10 mouse cellular contexts compared by ENCODE assay signal in the genomic region with DNA sequence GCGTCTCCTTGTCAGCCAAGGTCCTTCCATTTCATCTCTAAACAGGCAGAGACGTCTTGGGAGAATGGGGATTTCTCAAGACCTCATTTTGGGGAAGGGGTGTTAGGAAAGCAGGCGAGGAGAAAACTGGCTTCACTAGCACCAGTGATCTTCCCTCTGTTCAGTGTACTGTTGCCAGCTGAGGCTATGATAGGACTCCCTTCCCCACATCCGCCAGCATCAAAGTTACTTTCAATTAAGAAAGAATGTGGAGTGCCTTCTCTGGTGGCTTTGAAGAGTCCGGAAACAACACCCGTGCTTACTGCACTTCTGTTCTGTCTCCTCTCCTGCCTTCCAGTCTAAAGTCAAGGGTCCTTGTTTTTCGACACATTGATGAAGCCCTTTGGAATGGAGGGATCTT. TPM values are rescaled to one million over a fixed set of nuclear protein-coding genes. Genes with fewer than 3 reads are reported as not detected.
DNase-seq lines count a peak whose midpoint lies in the region; ATAC-seq and TF ChIP-seq lines count a peak whose summit lies in the region.
"Had no signal": no experiment of that assay in that cellular context is flagged by ENCODE, and none has a peak within 500 bp of the region (broad histone marks: within the 10 kb centered on the region; RNA-seq: fewer than 3 reads in every experiment).

No protein-coding gene starts in this region.

- peaks cover 50% of the 10 kb centered on the region for H3K27me3 ChIP-seq in heart, embryonic 10.5 days (ENCODE audit: insufficient read depth, poor library complexity, severe bottlenecking)
- H3K27me3 ChIP-seq in heart, adult 2 months (ENCODE audit: control insufficient read depth, insufficient read depth, low read length) = peaks cover 19% of the 10 kb centered on the region
- peaks cover 34% of the 10 kb centered on the region; the same call in 1 of the 2 replicates for H3K27me3 ChIP-seq in forebrain, embryonic 13.5 days
- peaks cover 48% of the 10 kb centered on the region for H3K27me3 ChIP-seq in midbrain, embryonic 10.5 days (ENCODE audit: low read depth, poor library complexity, severe bottlenecking)

- TF ChIP-seq POLR2A in heart, adult 2 months (IDR thresholded peaks at IDR 0.05; ENCODE audit: insufficient read depth, low read depth, low read length) = no peak

- TF ChIP-seq EP300 in heart, adult 2 months (IDR thresholded peaks at IDR 0.05; ENCODE audit: insufficient read depth, low read depth, low read length) = no peak

- H3K4me1 ChIP-seq in heart, embryonic 10.5 days = peaks cover 16% of the 10 kb centered on the region
- no peaks in the 10 kb centered on the region for H3K4me1 ChIP-seq in heart, adult 2 months (ENCODE audit: control insufficient read depth, insufficient read depth, low read length)
- peaks cover 18% of the 10 kb centered on the region for H3K4me1 ChIP-seq in forebrain, embryonic 13.5 days
- peaks cover 17% of the 10 kb centered on the region for H3K4me1 ChIP-seq in midbrain, embryonic 10.5 days

- no peak overlapping the region for H3K9ac ChIP-seq in heart, adult 2 months (ENCODE audit: low read depth, low read length)
- H3K9ac ChIP-seq in forebrain, embryonic 13.5 days = no peak overlapping the region

- no peaks in the 10 kb centered on the region for H3K9me3 ChIP-seq in heart, embryonic 10.5 days
- no peaks in the 10 kb centered on the region for H3K9me3 ChIP-seq in forebrain, embryonic 13.5 days (replicated peaks)
- H3K9me3 ChIP-seq in midbrain, embryonic 10.5 days (replicated peaks) = no peaks in the 10 kb centered on the region

- H3K4me3 ChIP-seq in heart, embryonic 10.5 days = peak overlapping the region; percentile 70
- H3K4me3 ChIP-seq in heart, adult 2 months = no peak overlapping the region
- H3K4me3 ChIP-seq in forebrain, embryonic 13.5 days = peak overlapping the region; percentile 68
- peak overlapping the region; percentile 76 for H3K4me3 ChIP-seq in midbrain, embryonic 10.5 days

- peak overlapping the region; percentile 99 for H3K4me2 ChIP-seq in forebrain, embryonic 13.5 days

- H3K36me3 ChIP-seq in heart, embryonic 10.5 days = no peaks in the 10 kb centered on the region
- H3K36me3 ChIP-seq in heart, adult 2 months (ENCODE audit: control insufficient read depth, insufficient read depth, low read length) = no peaks in the 10 kb centered on the region
- H3K36me3 ChIP-seq in forebrain, embryonic 13.5 days (ENCODE audit: poor library complexity, severe bottlenecking) = no peaks in the 10 kb centered on the region
- H3K36me3 ChIP-seq in midbrain, embryonic 10.5 days = no peaks in the 10 kb centered on the region

- no peak for DNase-seq in heart, embryonic 10.5 days (ENCODE audit: low spot score)
- DNase-seq in heart, adult 2 months = no peak
- DNase-seq in CD4-positive, CD25-positive, alpha-beta regulatory T cell, adult 2 months (ENCODE audit: low read depth, low spot score) = peak; percentile 7
- DNase-seq in midbrain, embryonic 10.5 days (ENCODE audit: low spot score) = no peak
- DNase-seq in left cerebral cortex, postnatal 14 days (ENCODE audit: low spot score in 2 of 2) = no peak
- DNase-seq in cerebellum, postnatal 14 days = no peak
- DNase-seq: adrenal gland, postnatal 36 days; gastrocnemius, postnatal 25 days had no signal

- 3% methylated on average over 7 of the region's 7 CpGs for WGBS in heart, embryonic 10.5 days
- WGBS in heart, adult 2 months = 7% methylated on average over 7 of the region's 7 CpGs
- WGBS in forebrain, embryonic 13.5 days = 3% methylated on average over 7 of the region's 7 CpGs
- 7% methylated on average over 7 of the region's 7 CpGs for WGBS in midbrain, embryonic 10.5 days

- intact Hi-C loops in heart, adult 2 months (cut with DNase I) = no loop called here
- intact Hi-C loops in left cerebral cortex, postnatal 14 days (cut with DNase I) = no loop called here

- no peak overlapping the region for H3K27ac ChIP-seq in heart, embryonic 10.5 days
- no peak overlapping the region for H3K27ac ChIP-seq in heart, adult 2 months
- no peak overlapping the region for H3K27ac ChIP-seq in forebrain, embryonic 13.5 days
- H3K27ac ChIP-seq in midbrain, embryonic 10.5 days (replicated peaks) = no peak overlapping the region

- no peak for ATAC-seq in forebrain, embryonic 13.5 days
- no peak for ATAC-seq in megakaryocyte progenitor cell, adult 5-6 weeks (replicated peaks; ENCODE audit: poor library complexity)

- no peak for TF ChIP-seq CTCF in heart, adult 2 months (IDR thresholded peaks at IDR 0.05)

- H3K79me2 ChIP-seq in heart, adult 2 months (replicated peaks; ENCODE audit: control insufficient read depth, insufficient read depth, low read length) = no peaks in the 10 kb centered on the region

RNA-seq across cellular contexts. Expression of a gene that starts 1.4 kb away (rescaled TPM):
- polyA plus RNA-seq in heart, embryonic 10.5 days (2016; fragmentation: Nextera tagmentation; extraction: Ambion mirVana) = 0.12 and 0.33 TPM in 2 replicates
- not detected for total RNA-seq in heart, adult 2 months (2021)
- polyA plus RNA-seq in heart, adult 2 months (2012; rRNA removed) = 0.04 and 0.09 TPM in 2 replicates
- 4.4 and 5.9 TPM in 2 replicates for polyA plus RNA-seq in forebrain, embryonic 13.5 days (2015; fragmentation: Nextera tagmentation; extraction: Ambion mirVana)
- polyA plus RNA-seq in midbrain, embryonic 10.5 days (2016; fragmentation: Nextera tagmentation; extraction: Ambion mirVana) = 0.30 and 0.37 TPM in 2 replicates
- 10 to 100 TPM; 20.3 to 24.5 TPM for total RNA-seq in left cerebral cortex, postnatal 14 days (2021)
- not detected in 2 replicates for total RNA-seq in megakaryocyte progenitor cell, adult 5-6 weeks (2015)
- not detected in 2 replicates for total RNA-seq in megakaryocyte progenitor cell, adult 5-6 weeks (2017)
- total RNA-seq: gastrocnemius, postnatal 25 days had no signal
